Mouse (Mus musculus): ENCODE data around the gene Snai1.

- no peak for TF ChIP-seq POLR2A (IDR thresholded peaks at IDR 0.05; ENCODE audit: low read depth, low read length)
- no peak for TF ChIP-seq CTCF (IDR thresholded peaks at IDR 0.05; ENCODE audit: extremely low read depth, insufficient read length, insufficient replicate concordance, low read depth, low read length)
These were observed 24.1 kb downstream of the Snai1 start for GRCm38 (mm10) chr2:167562101-167562500.
